Mouse (Mus musculus): Measurements from ENCODE around the gene Lonrf2. TPM values are rescaled to one million over a fixed set of nuclear protein-coding genes. Genes with fewer than 3 reads are reported as not detected.
A peak's percentile ranks its signal among the peaks of the same experiment; 100 is the strongest.

Gene Lonrf2
- total and polyA plus RNA-seq, 3 experiments, result not detected

DNA sequence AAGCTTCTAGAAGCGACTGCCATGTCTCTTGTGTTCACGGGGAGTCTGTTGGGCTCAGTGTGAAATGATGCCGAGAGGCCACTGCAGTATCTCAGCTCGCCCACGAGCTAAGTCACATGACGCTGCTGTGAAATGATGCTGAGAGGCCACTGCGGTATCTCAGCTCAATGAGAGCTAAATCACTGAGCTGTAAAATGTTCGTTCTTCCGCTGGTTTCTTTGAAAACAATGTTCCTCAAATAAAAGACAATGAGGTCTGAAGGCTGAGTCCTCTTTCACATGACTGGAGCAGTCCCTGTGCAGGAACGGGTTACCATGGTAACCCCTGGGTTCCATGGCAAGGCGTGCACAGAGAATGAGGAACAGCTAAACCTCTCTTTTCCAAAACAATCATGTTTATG is 11.5 kb upstream of the Lonrf2 start:
- H3K36me3 ChIP-seq (replicated peaks in 1 of 2; ENCODE audit: control insufficient read depth in 1 of 2, insufficient read depth in 1 of 2, low read length in 1 of 2), result no peaks in the 10 kb centered on the region
- DNase-seq (ENCODE audit: extremely low read depth), result peak; percentile 45
- H3K27ac ChIP-seq (ENCODE audit: insufficient read depth, low read depth), result no peak overlapping the region
- no peak for TF ChIP-seq NELFE (IDR thresholded peaks at IDR 0.05; ENCODE audit: low read depth, low read length)
- no peak for TF ChIP-seq CTCF (conservative IDR thresholded peaks at IDR 0.05 in 1 of 2, IDR thresholded peaks at IDR 0.05 in 1 of 2; ENCODE audit: low read depth in 2 of 2, low read length in 2 of 2)
- TF ChIP-seq MAZ (IDR thresholded peaks at IDR 0.05; ENCODE audit: low read depth, low read length), result no peak
- TF ChIP-seq MAFK (IDR thresholded peaks at IDR 0.05; ENCODE audit: insufficient replicate concordance, low read length), result no peak
- no peak for TF ChIP-seq POLR2A (IDR thresholded peaks at IDR 0.05; ENCODE audit: low read depth, low read length)
- TF ChIP-seq RCOR1 (conservative IDR thresholded peaks at IDR 0.05; ENCODE audit: low read depth, low read length), result no peak
- peak; percentile 38; the same call in 1 of the 2 replicates for TF ChIP-seq USF2 (conservative IDR thresholded peaks at IDR 0.05; ENCODE audit: low read depth, low read length)
- no peak for TF ChIP-seq HCFC1 (IDR thresholded peaks at IDR 0.05; ENCODE audit: low read depth, low read length)
- TF ChIP-seq JUN (IDR thresholded peaks at IDR 0.05; ENCODE audit: insufficient read depth, low read depth, low read length), result no peak
- no peak for TF ChIP-seq BHLHE40 (IDR thresholded peaks at IDR 0.05; ENCODE audit: low read depth, low read length)
- TF ChIP-seq ZC3H11A (IDR thresholded peaks at IDR 0.05; ENCODE audit: low read depth, low read length), result no peak
- TF ChIP-seq ZMIZ1 (IDR thresholded peaks at IDR 0.05; ENCODE audit: low read depth, low read length), result no peak
- TF ChIP-seq E2F4 (IDR thresholded peaks at IDR 0.05; ENCODE audit: insufficient replicate concordance, low read depth, low read length), result no peak
- peak; percentile 53 for TF ChIP-seq USF1 (IDR thresholded peaks at IDR 0.05; ENCODE audit: low read depth, low read length)
- TF ChIP-seq TBP (conservative IDR thresholded peaks at IDR 0.05; ENCODE audit: low read depth, low read length), result no peak
- dilution Hi-C loops (cut with MboI; ENCODE audit: extremely low pct_ligation_motif_present, extremely low pct_unique_long_range_greater_than_20kb, low sequenced_read_pairs), result no loop called here
- peak overlapping the region; percentile 17; the same call in 1 of the 2 replicates for H3K4me2 ChIP-seq (ENCODE audit: insufficient read depth, low read depth, poor library complexity, severe bottlenecking)
- peak overlapping the region in 1 of 3 experiments; percentile 3 for H3K4me3 ChIP-seq (replicated peaks in 1 of 3; ENCODE audit: low read depth in 2 of 3, low read length in 2 of 3, poor library complexity in 1 of 3)
- in situ Hi-C loops (cut with MboI; ENCODE audit: low pct_ligation_motif_present, low pct_unique_long_range_greater_than_20kb, low sequenced_read_pairs), result no loop called here
- no peaks in the 10 kb centered on the region for H3K9me3 ChIP-seq (replicated peaks; ENCODE audit: low read length)
- H3K4me1 ChIP-seq (ENCODE audit: control insufficient read depth in 1 of 2, insufficient read depth in 2 of 2), result peaks cover 0 to 6% of the 10 kb centered on the region in 2 experiments; a peak in 2 of 4 replicates
- no peak overlapping the region for H3K9ac ChIP-seq (ENCODE audit: insufficient read depth, low read depth)
- H3K79me2 ChIP-seq (replicated peaks; ENCODE audit: control insufficient read depth, extremely low read depth, insufficient read depth, poor library complexity, severe bottlenecking), result no peaks in the 10 kb centered on the region; the same call in 1 of the 2 replicates
- H3K27me3 ChIP-seq (replicated peaks), result no peaks in the 10 kb centered on the region

DNA sequence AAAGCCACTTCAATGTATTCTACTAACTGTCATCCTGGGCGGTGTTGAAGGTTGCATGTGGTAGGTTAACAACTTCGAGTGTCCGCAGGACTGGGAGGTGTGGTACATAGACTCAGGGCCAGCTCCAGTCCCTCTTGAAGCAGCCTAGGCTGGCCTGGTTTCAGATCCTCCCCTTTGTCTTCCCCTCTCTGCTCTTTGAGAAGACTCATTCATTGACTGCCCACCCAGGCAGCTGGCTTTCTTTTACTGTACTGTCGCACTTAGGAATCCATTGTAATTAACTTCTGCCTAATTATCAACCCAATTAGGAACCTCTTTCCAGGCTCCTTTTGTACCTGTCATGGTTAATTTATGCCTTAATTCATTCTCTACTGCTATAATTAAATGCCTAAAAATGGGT is 6.8 kb upstream of the Lonrf2 start:
- no peaks in the 10 kb centered on the region for H3K9me3 ChIP-seq (replicated peaks; ENCODE audit: low read length)
- H3K27ac ChIP-seq (ENCODE audit: insufficient read depth, low read depth), result no peak overlapping the region
- no peak overlapping the region for H3K4me2 ChIP-seq (ENCODE audit: insufficient read depth, low read depth, poor library complexity, severe bottlenecking)
- in situ Hi-C loops (cut with MboI; ENCODE audit: low pct_ligation_motif_present, low pct_unique_long_range_greater_than_20kb, low sequenced_read_pairs), result no loop called here
- peaks cover 0 to 6% of the 10 kb centered on the region in 2 experiments; a peak in 3 of 4 replicates for H3K4me1 ChIP-seq (ENCODE audit: control insufficient read depth in 1 of 2, insufficient read depth in 2 of 2)
- H3K27me3 ChIP-seq (replicated peaks), result no peaks in the 10 kb centered on the region
- dilution Hi-C loops (cut with MboI; ENCODE audit: extremely low pct_ligation_motif_present, extremely low pct_unique_long_range_greater_than_20kb, low sequenced_read_pairs), result no loop called here
- H3K4me3 ChIP-seq (replicated peaks in 1 of 3; ENCODE audit: low read depth in 2 of 3, low read length in 2 of 3, poor library complexity in 1 of 3), result no peak overlapping the region
- H3K36me3 ChIP-seq (replicated peaks in 1 of 2; ENCODE audit: control insufficient read depth in 1 of 2, insufficient read depth in 1 of 2, low read length in 1 of 2), result no peaks in the 10 kb centered on the region
- TF ChIP-seq ZMIZ1 (IDR thresholded peaks at IDR 0.05; ENCODE audit: low read depth, low read length) (no peak), IRF4 (IDR thresholded peaks at IDR 0.05; ENCODE audit: low read depth, low read length) (no peak), ZNF384 (IDR thresholded peaks at IDR 0.05; ENCODE audit: low read depth, low read length) (no peak), MEF2A (IDR thresholded peaks at IDR 0.05; ENCODE audit: borderline replicate concordance, low read depth, low read length) (no peak), E2F4 (IDR thresholded peaks at IDR 0.05; ENCODE audit: insufficient replicate concordance, low read depth, low read length) (no peak), CHD1 (IDR thresholded peaks at IDR 0.05; ENCODE audit: low read depth, low read length) (no peak)
- no peaks in the 10 kb centered on the region for H3K79me2 ChIP-seq (replicated peaks; ENCODE audit: control insufficient read depth, extremely low read depth, insufficient read depth, poor library complexity, severe bottlenecking)
- H3K9ac ChIP-seq (ENCODE audit: insufficient read depth, low read depth), result no peak overlapping the region
- DNase-seq (ENCODE audit: extremely low read depth), result no peak
